Mouse (Mus musculus) liver, adult 2 months (tissue): ENCODE data around the gene Tbc1d30.

Source experiments
- CTCF ChIP-seq: fragments of 200-500 bp; IDR thresholded peaks from 2 replicates; pipeline ENCODE4 v1.5.1; 2011; ENCODE audit warnings: low read depth, low read length, control low read depth
- POLR2A ChIP-seq: fragments of 200-500 bp; IDR thresholded peaks from 2 replicates; pipeline ENCODE4 v1.6.1; 2011; ENCODE audit warnings: low read length, control low read depth; ENCODE audit not compliant: insufficient read depth; ENCODE audit errors: extremely low read depth

GRCm38 (mm10) chr10:121242596-121242995, 108.5 kb downstream of the Tbc1d30 start:
- TF ChIP-seq CTCF (no peak), POLR2A (no peak)
